Mouse (Mus musculus) neural tube, embryonic 14.5 days (tissue): ENCODE results near the gene Cry1. TPM values are rescaled to one million over a fixed set of nuclear protein-coding genes. Genes with fewer than 3 reads are reported as not detected.

Source experiments
- ATAC-seq: fragments of 200-750 bp; cut with Nextera tagmentation; 2 replicates; pipeline ENCODE4 v1.8.0; 2017; ENCODE audit warnings: low read depth, mild to moderate bottlenecking, moderate TSS enrichment, moderate library complexity
- H3K27ac ChIP-seq: fragments of 300-500 bp; sonication (generic); 2 replicates; pipeline ENCODE4 v1.5.1; 2014; ENCODE audit warnings: low read depth, mild to moderate bottlenecking, control low read depth, low read length, moderate library complexity, mixed read lengths
- H3K27me3 ChIP-seq: fragments of 300-500 bp; sonication (generic); 2 replicates; pipeline ENCODE4 v1.6.1; 2014; ENCODE audit warnings: low read length; ENCODE audit not compliant: control insufficient read depth, insufficient read depth
- H3K36me3 ChIP-seq: fragments of 300-500 bp; sonication (generic); 2 replicates; pipeline ENCODE4 v1.6.1; 2014; ENCODE audit warnings: low read length, mixed read lengths; ENCODE audit not compliant: control insufficient read depth, insufficient read depth
- H3K4me1 ChIP-seq: fragments of 300-500 bp; sonication (generic); 2 replicates; pipeline ENCODE4 v1.6.1; 2014; ENCODE audit warnings: low read length; ENCODE audit not compliant: control insufficient read depth, insufficient read depth
- H3K4me2 ChIP-seq: fragments of 300-500 bp; sonication (generic); 2 replicates; pipeline ENCODE4 v1.6.1; 2014; ENCODE audit warnings: mild to moderate bottlenecking, low read depth, low read length, control low read depth
- H3K4me3 ChIP-seq: fragments of 300-500 bp; sonication (generic); 2 replicates; pipeline ENCODE4 v1.5.1; 2014; ENCODE audit warnings: low read depth, low read length, control low read depth, mixed read lengths
- H3K9ac ChIP-seq: fragments of 300-500 bp; sonication (generic); replicated peaks from 2 replicates; pipeline ENCODE4 v1.6.1; 2014; ENCODE audit warnings: low read depth, mild to moderate bottlenecking, control low read depth, low read length, mixed read lengths
- H3K9me3 ChIP-seq: fragments of 300-500 bp; sonication (generic); 2 replicates; pipeline ENCODE4 v1.6.1; 2016; ENCODE audit warnings: low read length; ENCODE audit not compliant: control insufficient read depth
- WGBS: fragments of 180-500 bp; shearing (Covaris S2); extraction: QIAGEN DNeasy Blood & Tissue Kit; methylation state at CpG from one replicate; pipeline ENCODE4 v1.1.7; 2014; 5-methylcytosine and 5-hydroxymethylcytosine counted together
- polyA plus RNA-seq: library from polyadenylated mRNA; unstranded; fragments of >200 nt; fragmentation: Nextera tagmentation; extraction: Ambion mirVana; gene quantifications from 2 replicates; pipeline ENCODE4 v1.2.1, GENCODE M21; 2014

Gene Cry1
- polyA plus RNA-seq, 1 experiment from 2014 or later = 33.0 TPM

- no peak overlapping the region for H3K4me3 ChIP-seq
- H3K9me3 ChIP-seq = no peaks in the 10 kb centered on the region
- no peak for ATAC-seq
- H3K36me3 ChIP-seq = peaks cover 13% of the 10 kb centered on the region; the same call in 1 of the 2 replicates
- no peak overlapping the region for H3K27ac ChIP-seq
- no peaks in the 10 kb centered on the region for H3K27me3 ChIP-seq
- 77% methylated on average over 9 of the region's 9 CpGs for WGBS
- H3K4me1 ChIP-seq = no peaks in the 10 kb centered on the region
- H3K9ac ChIP-seq = no peak overlapping the region
- no peak overlapping the region for H3K4me2 ChIP-seq
Observed at GRCm38 (mm10) chr10:85141465-85141864, 43.4 kb downstream of the Cry1 start.

DNA sequence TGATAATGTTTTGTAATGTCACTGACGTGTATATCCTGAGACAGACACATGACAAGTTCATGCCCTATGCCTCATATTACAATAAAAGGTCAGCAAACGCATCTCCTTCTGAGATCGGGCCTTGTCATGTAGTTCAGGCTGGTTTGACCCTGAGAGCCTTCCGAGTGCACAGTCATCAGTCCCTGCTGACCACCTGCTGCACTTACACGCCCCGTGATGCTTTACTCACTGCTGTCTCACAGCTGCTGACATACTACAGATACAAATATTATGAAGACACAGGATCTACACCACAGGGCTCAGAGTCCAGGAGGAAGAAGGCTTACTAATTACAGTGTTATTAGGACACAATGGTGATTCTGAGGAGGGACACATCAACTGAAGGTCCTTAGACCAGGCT, 48.3 kb downstream of the Cry1 start:
- no peak overlapping the region for H3K9ac ChIP-seq
- H3K27ac ChIP-seq = no peak overlapping the region
- H3K4me2 ChIP-seq = no peak overlapping the region
- H3K9me3 ChIP-seq = no peaks in the 10 kb centered on the region
- 91% methylated on average over 6 of the region's 6 CpGs for WGBS
- H3K4me1 ChIP-seq = no peaks in the 10 kb centered on the region
- H3K36me3 ChIP-seq = 0 out of 2 replicates have a peak, but pooled peaks cover 2% of the 10 kb centered on the region
- H3K4me3 ChIP-seq = no peak overlapping the region
- no peak for ATAC-seq
- H3K27me3 ChIP-seq = no peaks in the 10 kb centered on the region

GRCm38 (mm10) chr10:85128453-85128852, 56.4 kb downstream of the Cry1 start:
- 26% methylated on average over 7 of the region's 7 CpGs for WGBS
- no peaks in the 10 kb centered on the region for H3K27me3 ChIP-seq
- ATAC-seq = peak; percentile 49
- H3K27ac ChIP-seq = peak overlapping the region; percentile 23; the same call in 1 of the 2 replicates
- peak overlapping the region; percentile 25; the same call in 1 of the 2 replicates for H3K9ac ChIP-seq
- no peaks in the 10 kb centered on the region for H3K36me3 ChIP-seq
- peak overlapping the region; percentile 59 for H3K4me3 ChIP-seq
- H3K4me2 ChIP-seq = peak overlapping the region; percentile 46
- peaks cover 14% of the 10 kb centered on the region; the same call in 1 of the 2 replicates for H3K4me1 ChIP-seq
- no peaks in the 10 kb centered on the region for H3K9me3 ChIP-seq

DNA sequence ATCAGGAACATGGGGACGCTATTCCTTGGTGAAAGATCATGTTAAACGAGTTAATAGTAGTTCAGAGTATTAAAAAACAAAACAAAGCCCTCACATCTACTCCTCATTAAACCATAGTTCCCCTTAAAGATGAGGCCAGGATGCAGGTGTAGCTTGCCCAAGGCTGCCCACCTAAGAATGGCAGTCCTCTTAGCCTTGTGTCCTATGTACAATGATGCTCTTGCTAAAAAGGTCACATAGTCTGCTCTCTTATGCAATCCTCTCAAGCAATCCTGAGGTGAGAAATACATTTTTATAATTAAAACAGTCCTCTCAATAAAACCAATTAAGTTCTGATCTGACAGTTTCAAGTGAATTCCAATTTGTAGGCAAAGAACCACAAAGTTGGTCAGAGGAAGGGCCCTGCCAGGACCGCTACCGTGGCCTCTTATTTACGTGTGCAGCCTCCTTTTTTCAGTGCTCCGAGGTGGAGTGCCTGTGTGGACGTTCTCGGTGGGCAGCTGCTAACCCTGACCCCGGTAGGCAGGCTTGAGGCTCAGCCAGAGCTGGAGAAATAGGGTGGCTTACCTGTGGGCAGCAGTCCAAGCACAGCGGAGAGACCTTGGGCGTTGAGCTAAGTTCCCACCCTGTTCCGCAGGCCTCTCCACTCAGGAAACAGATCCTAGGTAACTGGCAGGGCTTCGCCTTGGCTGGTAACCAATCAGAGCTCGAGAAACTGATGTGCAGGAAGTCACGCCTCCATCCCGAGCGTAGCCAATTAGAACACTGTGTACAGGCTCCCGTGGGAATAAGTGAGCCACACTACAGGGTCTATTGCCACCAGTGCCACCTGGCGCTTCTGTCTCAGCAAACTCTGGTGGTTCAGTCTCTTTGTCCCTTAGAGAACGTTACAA, 57.2 kb downstream of the Cry1 start, which contains the start of gene Mterf2:
Gene Mterf2 (minus strand): TSS at position 633 of the 893 bp plus-strand sequence.
- Histone ChIP-seq H3K4me2 (peak within 1 kb of the TSS; percentile 46), H3K4me1 (peaks cover 14% of the 10 kb centered on the region; the same call in 1 of the 2 replicates), H3K36me3 (no peaks in the 10 kb centered on the region), H3K9me3 (no peaks in the 10 kb centered on the region), H3K27ac (peak within 1 kb of the TSS; percentile 52; the same call in 1 of the 2 replicates), H3K9ac (peak within 1 kb of the TSS; percentile 67), H3K4me3 (peak within 1 kb of the TSS; percentile 59), H3K27me3 (no peaks in the 10 kb centered on the region)
- 7% methylated on average over 20 of the region's 20 CpGs for WGBS
- ATAC-seq = peak; percentile 100

GRCm38 (mm10) chr10:85125184-85125583, 59.7 kb downstream of the Cry1 start:
- peaks cover 6% of the 10 kb centered on the region; the same call in 1 of the 2 replicates for H3K36me3 ChIP-seq
- ATAC-seq = no peak
- no peaks in the 10 kb centered on the region for H3K9me3 ChIP-seq
- no peaks in the 10 kb centered on the region for H3K27me3 ChIP-seq
- H3K4me2 ChIP-seq = no peak overlapping the region
- H3K9ac ChIP-seq = no peak overlapping the region
- H3K4me1 ChIP-seq = peaks cover 14% of the 10 kb centered on the region; the same call in 1 of the 2 replicates
- 91% methylated on average over 13 of the region's 13 CpGs for WGBS
- no peak overlapping the region for H3K27ac ChIP-seq
- H3K4me3 ChIP-seq = no peak overlapping the region

- no peak overlapping the region for H3K9ac ChIP-seq
- H3K4me1 ChIP-seq = no peaks in the 10 kb centered on the region
- H3K4me3 ChIP-seq = no peak overlapping the region
- no peak for ATAC-seq
- H3K36me3 ChIP-seq = no peaks in the 10 kb centered on the region; the same call in 1 of the 2 replicates
- H3K4me2 ChIP-seq = no peak overlapping the region
- no peaks in the 10 kb centered on the region for H3K27me3 ChIP-seq
- 93% methylated on average over 4 of the region's 4 CpGs for WGBS
- no peaks in the 10 kb centered on the region for H3K9me3 ChIP-seq
- H3K27ac ChIP-seq = no peak overlapping the region
Observed at GRCm38 (mm10) chr10:85114409-85114808, 70.5 kb downstream of the Cry1 start.

DNA sequence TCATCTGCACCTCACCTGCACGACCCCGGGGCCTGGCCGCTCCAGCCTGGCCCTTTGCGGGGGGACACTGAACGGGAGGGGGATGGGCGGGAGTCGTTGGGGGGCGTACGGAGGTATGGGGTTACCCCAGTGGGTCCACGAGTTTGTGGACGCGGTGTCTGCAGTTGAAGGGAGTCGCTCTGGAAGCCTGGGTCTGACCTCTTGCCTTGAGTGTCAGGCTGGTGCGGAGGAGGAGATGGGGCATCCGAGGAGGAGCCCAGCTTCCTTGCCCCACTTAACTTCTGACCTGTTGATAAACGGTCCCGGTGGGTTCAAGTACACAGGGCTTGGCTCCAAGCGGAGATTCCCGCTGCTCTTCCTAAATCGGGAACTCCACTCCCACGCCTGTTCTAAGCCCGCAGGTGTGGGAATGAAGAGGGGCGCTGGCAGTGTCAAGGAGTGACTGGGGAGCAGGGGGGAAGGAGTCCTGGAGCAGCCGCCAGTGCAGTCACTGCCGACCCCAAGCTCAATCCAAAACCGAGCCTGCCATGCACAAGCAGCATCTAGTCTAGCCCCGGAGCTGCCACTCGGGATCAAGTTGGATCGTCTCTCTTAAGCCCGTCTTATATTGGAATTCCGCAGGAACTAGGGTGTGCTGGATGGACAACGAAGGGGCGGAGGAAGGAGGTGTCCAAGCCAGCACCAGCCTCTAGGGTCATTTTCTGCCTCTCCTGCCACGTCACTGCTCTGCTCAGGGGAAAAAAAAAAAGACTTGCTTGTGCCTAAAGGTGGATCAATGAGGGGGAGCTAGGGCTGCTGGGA, 81.6 kb downstream of the Cry1 start:
- Histone ChIP-seq H3K4me2 (peak overlapping the region; percentile 97), H3K27ac (peak overlapping the region; percentile 34; the same call in 1 of the 2 replicates), H3K9ac (peak overlapping the region; percentile 84), H3K36me3 (no peaks in the 10 kb centered on the region), H3K4me1 (peaks cover 13% of the 10 kb centered on the region), H3K27me3 (no peaks in the 10 kb centered on the region), H3K9me3 (no peaks in the 10 kb centered on the region), H3K4me3 (peak overlapping the region; percentile 94)
- peak; percentile 2; the same call in 1 of the 2 replicates for ATAC-seq
- WGBS = under 1% methylated on average over 34 of the region's 34 CpGs

DNA sequence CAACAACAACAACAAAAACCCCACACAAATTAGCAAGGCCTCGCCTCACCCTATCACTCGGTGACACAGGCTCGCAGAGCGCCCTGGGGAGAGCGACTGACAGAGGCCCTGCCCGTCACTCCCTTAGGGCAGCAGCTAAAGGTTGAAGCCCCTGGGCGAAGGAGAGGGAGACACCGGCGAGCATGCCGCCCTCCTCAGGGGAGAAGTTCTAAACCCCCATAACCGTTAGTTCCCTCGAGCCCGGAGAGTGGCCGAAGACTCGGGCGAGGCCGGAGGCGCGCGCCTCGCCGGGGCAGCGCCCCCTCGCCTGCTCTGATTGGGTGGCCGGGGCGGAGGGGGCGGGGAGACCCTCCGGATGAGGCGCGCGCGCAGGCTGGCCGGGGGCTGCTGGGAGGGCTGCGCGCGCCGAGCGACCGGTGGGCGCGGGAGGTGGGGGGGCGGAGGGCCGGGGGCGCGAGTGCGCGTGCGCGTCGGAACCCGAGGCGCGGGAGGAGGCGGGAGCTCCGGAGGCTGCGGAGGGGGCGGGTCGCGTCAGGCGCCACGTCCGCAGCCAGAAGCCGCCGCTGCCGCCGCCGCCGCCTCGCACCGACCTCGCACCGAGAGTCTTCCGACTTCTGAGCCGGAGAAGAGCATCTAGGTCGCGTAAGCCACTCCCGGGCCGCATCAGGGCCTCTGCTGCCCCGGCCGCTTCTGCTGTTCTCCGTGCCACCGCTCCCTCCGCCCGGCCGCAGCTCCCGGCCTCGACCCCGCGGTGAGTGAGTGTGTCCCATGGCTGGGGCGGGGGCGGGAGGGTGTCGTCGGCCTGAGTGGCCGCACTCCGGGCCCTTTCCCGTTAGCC, 82.4 kb downstream of the Cry1 start, which contains the start of the genes Fhl4 and Tmem263:
Gene Fhl4 (minus strand): TSS at position 249 of the 838 bp plus-strand sequence.
Gene Tmem263 (plus strand): TSS at position 381 of the 838 bp plus-strand sequence.
- H3K27me3 ChIP-seq = no peaks in the 10 kb centered on the region
- under 1% methylated on average over 60 of the region's 96 CpGs for WGBS
- peaks cover 13% of the 10 kb centered on the region for H3K4me1 ChIP-seq
- H3K9ac ChIP-seq = peak within 1 kb of the TSS; percentile 84
- H3K4me3 ChIP-seq = peak within 1 kb of the TSS; percentile 94
- no peaks in the 10 kb centered on the region for H3K36me3 ChIP-seq
- H3K9me3 ChIP-seq = no peaks in the 10 kb centered on the region
- H3K27ac ChIP-seq = peak within 1 kb of the TSS; percentile 88
- ATAC-seq = peak; percentile 95
- peak within 1 kb of the TSS; percentile 97 for H3K4me2 ChIP-seq
